Mouse (Mus musculus): Measurements from ENCODE around the gene Auts2. TPM values are rescaled to one million over a fixed set of nuclear protein-coding genes. Genes with fewer than 3 reads are reported as not detected.

The Auts2 gene
- polyA plus RNA-seq, 1 experiment from 2014 or later, result 29.4 TPM

DNA sequence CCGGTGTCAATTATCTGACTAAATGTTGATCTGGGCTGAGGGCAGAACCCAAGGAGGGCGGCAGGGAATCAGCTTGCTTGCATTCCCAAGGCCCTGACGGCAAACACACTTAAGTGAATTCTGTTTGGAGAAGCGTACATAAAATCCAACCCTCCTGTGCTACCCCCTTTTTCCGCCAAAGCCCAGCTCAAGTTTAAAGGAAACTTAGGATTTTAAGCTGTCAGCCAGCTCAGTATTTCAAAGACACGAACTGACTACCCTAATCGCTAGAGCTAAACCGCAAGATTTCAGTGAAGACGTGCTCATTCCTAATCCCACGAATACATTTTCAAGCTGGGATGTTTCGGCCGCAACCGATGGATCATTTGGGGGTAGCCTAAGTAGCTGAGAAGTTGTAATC is 490.5 kb downstream of the Auts2 start:
- WGBS, result 49% methylated on average over 13 of the region's 13 CpGs
- DNase-seq (ENCODE audit: low spot score) (peak; percentile 62), ATAC-seq (ENCODE audit: low read depth) (no peak)

DNA sequence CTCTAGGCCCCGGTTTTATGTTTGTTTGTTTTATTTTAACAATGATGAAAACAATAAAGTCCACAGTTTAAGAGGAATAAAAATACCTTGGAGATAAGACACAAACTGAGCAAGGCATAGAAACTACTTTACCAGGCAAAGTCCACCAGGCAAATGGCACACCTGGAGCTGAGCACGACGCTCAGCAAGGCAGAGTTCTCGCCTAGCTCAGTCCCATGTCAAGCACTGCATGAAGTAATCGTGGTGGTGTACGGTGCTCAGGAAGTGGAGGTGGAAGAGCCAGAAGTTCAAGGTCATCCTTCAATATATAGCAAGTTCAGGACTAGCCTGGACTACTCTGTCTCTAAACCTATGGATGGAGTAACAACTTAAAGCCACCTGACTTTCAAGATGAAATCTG is 503.6 kb downstream of the Auts2 start:
- Histone ChIP-seq H3K9me3 (ENCODE audit: control insufficient read depth, low read length) (no peaks in the 10 kb centered on the region), H3K27ac (replicated peaks; ENCODE audit: low read depth, low read length) (no peak overlapping the region), H3K9ac (ENCODE audit: low read depth, low read length) (no peak overlapping the region), H3K4me2 (ENCODE audit: low read depth, low read length) (no peak overlapping the region), H3K4me1 (ENCODE audit: control insufficient read depth, insufficient read depth, low read length) (no peaks in the 10 kb centered on the region), H3K36me3 (ENCODE audit: control insufficient read depth, insufficient read depth, low read length) (no peaks in the 10 kb centered on the region), H3K27me3 (replicated peaks; ENCODE audit: control insufficient read depth, insufficient read depth, low read length) (no peaks in the 10 kb centered on the region), H3K4me3 (ENCODE audit: low read depth, low read length) (no peak overlapping the region)
- ATAC-seq (ENCODE audit: low read depth) (no peak), DNase-seq (ENCODE audit: low spot score) (no peak)
- 89% methylated on average over 6 of the region's 6 CpGs for WGBS

More for the DNA sequence above, 490.5 kb downstream of the Auts2 start:
- H3K9me3 ChIP-seq (ENCODE audit: control insufficient read depth, low read length), result no peaks in the 10 kb centered on the region
- H3K9ac ChIP-seq (ENCODE audit: low read depth, low read length), result no peak overlapping the region
- no peak overlapping the region for H3K4me3 ChIP-seq (ENCODE audit: low read depth, low read length)
- no peaks in the 10 kb centered on the region for H3K27me3 ChIP-seq (replicated peaks; ENCODE audit: control insufficient read depth, insufficient read depth, low read length)
- no peaks in the 10 kb centered on the region for H3K36me3 ChIP-seq (ENCODE audit: control insufficient read depth, insufficient read depth, low read length)
- peaks cover 12% of the 10 kb centered on the region; the same call in 1 of the 2 replicates for H3K4me1 ChIP-seq (ENCODE audit: control insufficient read depth, insufficient read depth, low read length)
- no peak overlapping the region; the same call in 1 of the 2 replicates for H3K4me2 ChIP-seq (ENCODE audit: low read depth, low read length)
- no peak overlapping the region for H3K27ac ChIP-seq (replicated peaks; ENCODE audit: low read depth, low read length)

DNA sequence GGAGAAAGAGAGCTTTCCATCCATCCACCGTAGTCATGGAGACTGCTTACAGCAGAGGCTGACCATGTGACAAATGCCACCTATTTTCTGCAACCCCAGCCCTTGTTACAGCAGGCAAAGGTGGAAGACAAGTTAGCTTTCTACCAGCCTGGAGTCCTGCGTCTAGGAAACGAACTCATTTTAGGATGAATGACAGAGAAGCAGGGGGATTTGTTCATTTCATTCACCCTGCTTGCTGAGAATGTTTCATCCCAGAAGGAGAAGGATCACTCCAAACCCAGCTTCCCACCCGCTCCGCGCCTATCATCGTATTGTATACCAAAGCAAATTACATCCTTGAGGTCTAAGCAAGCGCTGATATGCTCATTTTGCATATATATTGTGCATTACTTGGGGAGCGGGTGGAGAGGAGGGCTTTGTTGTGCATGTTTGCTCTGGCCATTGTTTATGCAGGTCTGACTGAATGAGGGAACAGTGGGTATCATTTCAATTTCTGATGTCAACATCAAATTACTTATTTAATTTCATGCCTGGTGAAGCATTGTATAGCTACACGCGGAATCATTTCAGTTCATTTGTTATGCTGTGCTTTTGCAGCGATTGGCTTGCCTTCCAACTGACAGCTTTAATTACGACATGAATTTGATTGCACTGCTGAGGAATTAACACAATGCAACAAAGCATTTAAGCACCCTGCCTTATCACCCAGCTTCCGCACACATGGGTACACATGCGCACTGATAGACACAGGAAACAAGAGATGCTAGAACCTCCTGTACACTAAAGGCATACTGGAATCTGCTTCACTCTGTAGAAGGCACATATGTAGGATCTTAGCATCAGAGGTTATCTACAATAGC is 509.4 kb downstream of the Auts2 start:
- no peaks in the 10 kb centered on the region for H3K9me3 ChIP-seq (ENCODE audit: control insufficient read depth, low read length)
- 76% methylated on average over 15 of the region's 15 CpGs for WGBS
- no peak overlapping the region for H3K4me3 ChIP-seq (ENCODE audit: low read depth, low read length)
- ATAC-seq (ENCODE audit: low read depth), result 0 out of 2 replicates have a peak, but pooled peaks have one; percentile 37
- peak; percentile 35 for DNase-seq (ENCODE audit: low spot score)
- no peak overlapping the region for H3K27ac ChIP-seq (replicated peaks; ENCODE audit: low read depth, low read length)
- peaks cover 11% of the 10 kb centered on the region for H3K4me1 ChIP-seq (ENCODE audit: control insufficient read depth, insufficient read depth, low read length)
- no peaks in the 10 kb centered on the region for H3K36me3 ChIP-seq (ENCODE audit: control insufficient read depth, insufficient read depth, low read length)
- no peaks in the 10 kb centered on the region for H3K27me3 ChIP-seq (replicated peaks; ENCODE audit: control insufficient read depth, insufficient read depth, low read length)
- no peak overlapping the region for H3K4me2 ChIP-seq (ENCODE audit: low read depth, low read length)
- H3K9ac ChIP-seq (ENCODE audit: low read depth, low read length), result no peak overlapping the region

DNA sequence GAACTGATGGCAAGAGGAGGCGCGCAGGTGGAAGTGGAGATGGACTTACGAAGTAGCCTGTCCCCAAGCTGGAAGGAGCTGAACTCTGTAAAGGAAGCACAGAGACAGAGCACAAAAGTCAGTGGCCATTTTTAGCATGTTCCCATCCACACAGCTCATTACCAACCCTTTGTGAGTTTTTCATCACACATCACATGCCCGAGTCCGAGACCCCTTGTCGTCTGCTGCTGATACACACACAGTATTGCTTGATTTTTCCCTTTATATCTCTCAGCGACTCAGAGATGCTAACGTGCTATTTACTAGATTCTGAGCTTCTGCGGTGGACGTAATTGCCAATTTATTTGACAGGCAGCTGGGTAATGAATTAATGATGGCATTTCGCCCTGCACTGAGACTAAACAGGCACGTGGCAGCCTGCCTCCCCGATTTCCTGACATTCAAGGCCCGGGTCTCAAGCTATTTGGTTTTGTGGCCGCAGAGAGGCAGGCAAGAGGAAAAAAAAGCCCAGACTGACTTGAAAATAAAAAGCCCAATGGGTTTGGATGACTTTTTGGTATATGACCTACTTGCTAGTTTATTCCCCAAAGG is 512.1 kb downstream of the Auts2 start:
- Histone ChIP-seq H3K4me3 (ENCODE audit: low read depth, low read length) (no peak overlapping the region), H3K9ac (ENCODE audit: low read depth, low read length) (no peak overlapping the region), H3K36me3 (ENCODE audit: control insufficient read depth, insufficient read depth, low read length) (no peaks in the 10 kb centered on the region), H3K4me1 (ENCODE audit: control insufficient read depth, insufficient read depth, low read length) (peaks cover 20% of the 10 kb centered on the region), H3K27ac (replicated peaks; ENCODE audit: low read depth, low read length) (no peak overlapping the region), H3K9me3 (ENCODE audit: control insufficient read depth, low read length) (no peaks in the 10 kb centered on the region), H3K4me2 (ENCODE audit: low read depth, low read length) (no peak overlapping the region), H3K27me3 (replicated peaks; ENCODE audit: control insufficient read depth, insufficient read depth, low read length) (no peaks in the 10 kb centered on the region)
- 53% methylated on average over 15 of the region's 15 CpGs for WGBS
- ATAC-seq (ENCODE audit: low read depth) (no peak), DNase-seq (ENCODE audit: low spot score) (peak; percentile 72)

DNA sequence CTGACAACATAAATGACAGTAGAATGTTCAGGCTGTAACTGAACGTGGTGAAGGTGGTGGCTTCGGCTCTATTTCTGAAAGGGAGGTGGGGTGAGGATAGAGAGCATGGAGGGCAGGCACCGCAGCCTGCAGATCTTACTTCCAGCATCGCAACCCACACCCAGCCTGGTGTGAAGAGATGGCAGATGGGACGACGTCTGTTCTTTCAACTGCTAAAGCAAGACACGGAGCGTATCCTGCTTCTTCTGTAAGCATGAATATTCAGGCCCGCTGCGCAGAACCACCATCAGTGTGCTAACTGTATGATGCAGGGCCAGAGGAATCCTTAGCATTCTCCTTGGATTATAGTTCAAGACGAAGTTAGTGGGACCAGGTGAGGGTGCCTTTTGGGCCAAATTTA is 513.5 kb downstream of the Auts2 start:
- no peak overlapping the region for H3K4me3 ChIP-seq (ENCODE audit: low read depth, low read length)
- 74% methylated on average over 11 of the region's 11 CpGs for WGBS
- DNase-seq (ENCODE audit: low spot score) (no peak), ATAC-seq (ENCODE audit: low read depth) (no peak)
- H3K4me2 ChIP-seq (ENCODE audit: low read depth, low read length), result no peak overlapping the region
- H3K4me1 ChIP-seq (ENCODE audit: control insufficient read depth, insufficient read depth, low read length), result peaks cover 20% of the 10 kb centered on the region
- H3K27me3 ChIP-seq (replicated peaks; ENCODE audit: control insufficient read depth, insufficient read depth, low read length), result no peaks in the 10 kb centered on the region
- H3K27ac ChIP-seq (replicated peaks; ENCODE audit: low read depth, low read length), result no peak overlapping the region
- no peaks in the 10 kb centered on the region for H3K36me3 ChIP-seq (ENCODE audit: control insufficient read depth, insufficient read depth, low read length)
- H3K9ac ChIP-seq (ENCODE audit: low read depth, low read length), result no peak overlapping the region
- no peaks in the 10 kb centered on the region for H3K9me3 ChIP-seq (ENCODE audit: control insufficient read depth, low read length)

DNA sequence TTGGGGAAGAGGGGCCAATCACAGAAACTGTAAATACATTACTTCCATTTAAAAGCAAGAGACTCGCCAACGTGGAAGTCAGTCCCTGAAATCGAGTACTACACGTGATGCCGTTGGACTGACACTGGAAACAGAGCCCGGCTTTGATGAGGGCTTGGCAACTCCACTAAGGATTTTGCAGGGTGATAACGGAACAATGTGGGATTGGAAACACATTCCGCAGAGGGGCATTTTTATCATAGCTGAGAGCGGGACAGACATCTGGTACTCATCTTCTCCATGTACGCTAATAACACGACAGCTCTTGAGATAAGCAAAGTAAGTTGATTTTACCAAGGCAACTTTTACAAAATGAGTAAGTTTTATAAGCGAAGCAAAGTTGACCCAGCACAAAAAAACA is 514.1 kb downstream of the Auts2 start:
- Histone ChIP-seq H3K9ac (ENCODE audit: low read depth, low read length) (no peak overlapping the region), H3K9me3 (ENCODE audit: control insufficient read depth, low read length) (no peaks in the 10 kb centered on the region), H3K4me3 (ENCODE audit: low read depth, low read length) (no peak overlapping the region), H3K4me1 (ENCODE audit: control insufficient read depth, insufficient read depth, low read length) (peaks cover 20% of the 10 kb centered on the region), H3K27me3 (replicated peaks; ENCODE audit: control insufficient read depth, insufficient read depth, low read length) (no peaks in the 10 kb centered on the region), H3K27ac (replicated peaks; ENCODE audit: low read depth, low read length) (no peak overlapping the region), H3K4me2 (ENCODE audit: low read depth, low read length) (no peak overlapping the region), H3K36me3 (ENCODE audit: control insufficient read depth, insufficient read depth, low read length) (no peaks in the 10 kb centered on the region)
- DNase-seq (ENCODE audit: low spot score) (peak; percentile 77), ATAC-seq (ENCODE audit: low read depth) (no peak)
- 43% methylated on average over 12 of the region's 12 CpGs for WGBS

DNA sequence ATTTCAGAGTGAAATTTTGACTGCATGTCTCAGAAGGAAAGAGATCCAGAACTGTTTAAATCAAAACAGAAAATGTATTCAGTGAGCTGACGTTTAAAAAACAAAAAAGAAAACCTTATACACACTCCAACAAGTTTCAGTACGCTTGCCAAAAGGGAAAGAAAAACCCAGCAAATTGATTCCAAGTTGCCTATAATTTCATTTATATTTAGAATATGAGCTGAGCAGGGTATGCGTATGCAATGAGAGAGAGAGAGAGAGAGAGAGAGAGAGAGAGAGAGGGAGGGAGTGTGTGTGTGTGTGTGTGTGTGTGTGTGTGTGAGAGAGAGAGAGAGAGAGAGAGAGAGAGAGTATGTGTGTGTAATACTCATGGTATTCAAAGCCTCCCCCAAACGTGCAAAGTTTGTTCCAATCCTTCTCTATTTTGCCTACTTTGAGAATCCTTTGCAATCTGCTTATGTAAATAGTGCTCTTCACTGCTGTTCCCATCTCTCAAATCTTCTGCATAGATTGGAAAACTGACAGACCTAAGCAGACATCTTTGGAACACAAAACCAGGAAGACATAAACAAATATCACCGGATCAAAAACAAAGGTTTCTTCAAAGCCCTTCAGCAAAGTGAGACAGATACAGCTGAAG is 515.2 kb downstream of the Auts2 start:
- Histone ChIP-seq H3K4me1 (ENCODE audit: control insufficient read depth, insufficient read depth, low read length) (peaks cover 20% of the 10 kb centered on the region), H3K4me3 (ENCODE audit: low read depth, low read length) (no peak overlapping the region), H3K36me3 (ENCODE audit: control insufficient read depth, insufficient read depth, low read length) (no peaks in the 10 kb centered on the region), H3K4me2 (ENCODE audit: low read depth, low read length) (0 out of 2 replicates have a peak overlapping the region, but pooled peaks have one; percentile 11), H3K27me3 (replicated peaks; ENCODE audit: control insufficient read depth, insufficient read depth, low read length) (no peaks in the 10 kb centered on the region), H3K9ac (ENCODE audit: low read depth, low read length) (no peak overlapping the region), H3K27ac (replicated peaks; ENCODE audit: low read depth, low read length) (peak overlapping the region; percentile 55; the same call in 1 of the 2 replicates), H3K9me3 (ENCODE audit: control insufficient read depth, low read length) (no peaks in the 10 kb centered on the region)
- DNase-seq (ENCODE audit: low spot score), result peak; percentile 87
- 44% methylated on average over 5 of the region's 5 CpGs for WGBS
- peak; percentile 68; the same call in 1 of the 2 replicates for ATAC-seq (ENCODE audit: low read depth)

DNA sequence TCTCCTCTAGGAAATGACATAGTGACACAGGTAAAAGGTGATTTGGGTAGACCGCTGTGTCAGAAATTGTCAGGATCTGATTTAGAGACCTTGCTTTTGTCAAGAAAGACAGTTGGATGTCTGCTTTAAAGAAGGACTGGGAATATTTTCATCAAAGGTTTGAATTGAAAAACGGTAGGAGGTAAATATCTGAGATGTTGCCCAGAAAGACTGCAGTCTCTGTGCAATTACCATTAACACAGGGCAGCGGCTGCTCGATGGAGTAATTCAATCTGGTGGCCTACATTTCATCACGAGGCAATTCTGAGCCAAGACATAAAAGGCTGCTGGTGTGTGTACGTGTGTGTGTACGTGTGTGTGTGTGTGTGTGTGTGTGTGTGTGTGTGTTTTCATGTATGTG is 529.8 kb downstream of the Auts2 start:
- WGBS, result 62% methylated on average over 7 of the region's 7 CpGs

More for the DNA sequence above, 529.8 kb downstream of the Auts2 start:
- Histone ChIP-seq H3K4me1 (ENCODE audit: control insufficient read depth, insufficient read depth, low read length) (no peaks in the 10 kb centered on the region), H3K36me3 (ENCODE audit: control insufficient read depth, insufficient read depth, low read length) (no peaks in the 10 kb centered on the region), H3K9ac (ENCODE audit: low read depth, low read length) (no peak overlapping the region), H3K27ac (replicated peaks; ENCODE audit: low read depth, low read length) (no peak overlapping the region), H3K4me3 (ENCODE audit: low read depth, low read length) (no peak overlapping the region), H3K4me2 (ENCODE audit: low read depth, low read length) (no peak overlapping the region), H3K9me3 (ENCODE audit: control insufficient read depth, low read length) (no peaks in the 10 kb centered on the region), H3K27me3 (replicated peaks; ENCODE audit: control insufficient read depth, insufficient read depth, low read length) (no peaks in the 10 kb centered on the region)
- ATAC-seq (ENCODE audit: low read depth), result no peak
- DNase-seq (ENCODE audit: low spot score), result no peak
